Mouse (Mus musculus) layer of hippocampus, adult 2 months (tissue): ENCODE measurements around the gene Prr19. TPM values are rescaled to one million over a fixed set of nuclear protein-coding genes. Genes with fewer than 3 reads are reported as not detected.

Source experiments
- DNase-seq, 2 experiments: peaks; one replicate each; pipeline ENCODE4 v3.0.0; 2022; ENCODE audit warnings: low spot score in 2 of 2
- H3K27ac ChIP-seq: fragments of 200-600 bp; 2 replicates; pipeline ENCODE4 v1.8.1; 2022
- H3K4me3 ChIP-seq: fragments of 200-600 bp; 2 replicates; pipeline ENCODE4 v1.8.1; 2022; ENCODE audit warnings: mild to moderate bottlenecking
- CTCF ChIP-seq: fragments of 200-600 bp; conservative IDR thresholded peaks from 2 replicates; pipeline ENCODE4 v1.8.1; 2022; ENCODE audit warnings: antibody characterized with exemption, mild to moderate bottlenecking, moderate library complexity
- total RNA-seq, 2 experiments: library from RNA; stranded (reverse); gene quantifications; 2 replicates each; pipeline ENCODE4 v1.2.3; 2021

Prr19 gene
- total RNA-seq, 2 experiments from 2014 or later = not detected

DNA sequence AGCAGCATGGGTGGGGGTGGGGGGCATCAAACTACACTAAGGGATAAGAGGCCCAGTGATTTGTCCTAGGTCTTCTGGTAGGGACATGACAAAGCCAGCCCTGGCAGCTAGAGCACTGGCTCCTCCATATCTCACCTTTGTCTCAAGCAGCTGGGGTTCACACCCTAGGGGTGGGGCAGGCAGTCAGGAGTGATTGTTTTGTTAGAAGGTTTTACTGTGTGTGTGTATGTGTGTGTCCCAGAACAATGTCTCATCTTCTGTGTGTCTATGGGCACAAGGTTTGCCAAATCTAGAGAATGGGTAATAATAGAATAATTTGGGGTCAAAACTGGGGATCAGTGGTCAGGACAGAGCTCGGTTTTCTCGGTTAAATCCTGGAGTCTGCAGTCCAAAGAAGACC is 4.3 kb downstream of the Prr19 start:
- no peak for DNase-seq
- no peak for TF ChIP-seq CTCF
- Histone ChIP-seq H3K27ac (peak overlapping the region; percentile 72), H3K4me3 (peak overlapping the region; percentile 67)

DNA sequence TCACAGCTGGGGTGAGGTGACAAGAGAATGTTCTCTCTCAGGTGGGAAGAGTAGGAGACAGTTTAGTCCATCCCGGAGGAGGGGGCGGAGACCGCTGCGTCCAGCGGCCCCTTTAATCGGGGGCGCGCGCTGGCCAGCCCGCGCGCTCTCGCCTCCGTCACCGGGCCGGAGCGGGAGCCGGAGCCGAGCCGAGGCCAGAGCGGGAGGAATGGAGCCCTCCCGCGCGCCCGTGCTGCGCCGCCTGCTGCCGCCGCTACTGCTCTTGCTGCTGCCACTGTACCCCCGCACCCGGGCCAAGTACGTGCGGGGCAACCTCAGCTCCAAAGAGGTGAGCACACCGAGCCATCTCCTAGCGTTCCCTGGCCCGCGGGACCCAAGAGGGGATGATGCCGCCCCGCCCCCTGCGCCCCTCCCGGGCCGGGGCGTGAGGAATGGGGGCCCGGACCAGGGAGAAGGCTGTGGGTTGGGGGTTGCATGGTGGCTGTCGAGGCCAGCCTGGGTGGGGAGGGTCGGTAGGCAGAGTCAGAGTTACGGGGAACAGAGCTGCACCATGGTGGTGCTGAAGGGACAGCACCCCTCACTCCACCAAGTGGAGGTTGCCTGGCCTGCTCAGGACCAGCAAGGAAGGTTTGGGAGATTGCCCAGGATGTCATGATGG is 4.9 kb downstream of the Prr19 start, which contains the start of gene Tmem145:
Tmem145 (plus strand) TSS at position 151 of the 658 bp plus-strand sequence.
- no peak for DNase-seq
- Histone ChIP-seq H3K4me3 (peak within 1 kb of the TSS; percentile 67), H3K27ac (peak within 1 kb of the TSS; percentile 72)
- TF ChIP-seq CTCF = peak; percentile 17; the same call in 1 of the 2 replicates

DNA sequence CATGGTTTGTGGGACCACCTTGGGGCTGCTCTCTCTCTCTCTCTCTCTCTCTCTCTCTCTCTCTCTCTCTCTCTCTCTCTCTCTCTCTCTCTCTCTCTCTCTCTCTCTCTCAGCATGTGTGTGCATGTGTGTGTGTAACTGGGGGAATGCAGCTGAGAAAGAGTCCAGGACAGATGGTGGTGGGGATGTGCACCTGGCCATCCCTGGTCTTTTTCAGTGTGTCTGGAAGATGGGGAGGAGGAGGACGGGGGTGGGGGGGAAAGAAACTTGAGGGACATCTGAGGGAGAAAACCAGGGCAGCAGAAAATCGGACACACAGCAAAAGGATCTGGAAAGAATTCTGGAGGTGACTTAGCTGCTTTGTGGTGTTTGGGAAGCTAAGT is 5.4 kb downstream of the Prr19 start:
- no peak for TF ChIP-seq CTCF
- H3K4me3 ChIP-seq = peak overlapping the region; percentile 67
- no peak overlapping the region for H3K27ac ChIP-seq
- DNase-seq = no peak

DNA sequence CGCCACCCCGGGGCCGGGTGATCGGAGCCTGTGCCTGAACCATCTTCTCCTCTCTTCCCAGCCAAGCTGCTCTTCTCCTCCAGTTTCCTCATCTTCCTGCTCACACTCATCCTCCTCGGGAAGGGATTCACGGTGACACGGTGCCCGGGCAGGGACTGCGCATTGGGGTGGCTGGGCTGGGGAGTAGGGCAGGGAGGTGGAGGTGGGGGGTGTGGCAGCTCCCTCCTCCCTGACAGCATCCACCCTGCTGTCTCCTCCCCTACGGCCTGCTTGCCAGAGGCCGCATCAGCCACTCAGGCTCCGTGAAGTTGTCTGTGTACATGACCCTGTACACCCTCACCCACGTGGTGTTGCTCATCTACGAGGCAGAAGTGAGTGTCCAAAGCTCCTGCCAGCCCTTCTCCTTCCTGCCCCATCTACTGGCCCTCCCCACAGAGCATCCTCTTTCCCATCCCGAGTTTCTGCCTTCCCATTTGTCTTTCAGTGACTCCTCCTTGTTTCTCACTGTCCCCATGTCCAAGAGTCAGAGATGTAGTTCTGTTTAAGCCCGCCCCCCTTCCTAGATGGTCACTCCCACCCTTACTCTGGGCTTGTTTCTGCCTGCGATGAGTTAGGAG is 7.6 kb downstream of the Prr19 start:
- H3K4me3 ChIP-seq = no peak overlapping the region
- no peak overlapping the region for H3K27ac ChIP-seq
- DNase-seq = no peak
- no peak for TF ChIP-seq CTCF

DNA sequence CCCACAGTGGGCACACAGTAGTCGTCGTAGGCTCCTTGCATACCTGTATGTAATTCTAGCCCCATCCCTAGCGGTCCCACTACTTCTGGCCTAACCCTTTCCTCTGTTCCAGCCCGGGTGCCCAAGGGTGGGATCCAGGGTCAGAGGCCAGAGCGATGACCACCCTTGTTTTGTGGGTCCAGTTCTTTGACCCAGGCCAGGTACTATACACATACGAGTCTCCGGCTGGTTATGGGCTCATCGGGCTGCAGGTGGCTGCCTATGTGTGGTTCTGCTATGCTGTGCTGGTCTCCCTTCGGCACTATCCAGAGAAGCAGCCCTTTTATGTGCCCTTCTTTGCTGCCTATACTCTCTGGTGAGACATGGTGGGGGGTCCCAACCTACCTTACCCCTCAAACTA is 8.2 kb downstream of the Prr19 start:
- H3K4me3 ChIP-seq = no peak overlapping the region

DNA sequence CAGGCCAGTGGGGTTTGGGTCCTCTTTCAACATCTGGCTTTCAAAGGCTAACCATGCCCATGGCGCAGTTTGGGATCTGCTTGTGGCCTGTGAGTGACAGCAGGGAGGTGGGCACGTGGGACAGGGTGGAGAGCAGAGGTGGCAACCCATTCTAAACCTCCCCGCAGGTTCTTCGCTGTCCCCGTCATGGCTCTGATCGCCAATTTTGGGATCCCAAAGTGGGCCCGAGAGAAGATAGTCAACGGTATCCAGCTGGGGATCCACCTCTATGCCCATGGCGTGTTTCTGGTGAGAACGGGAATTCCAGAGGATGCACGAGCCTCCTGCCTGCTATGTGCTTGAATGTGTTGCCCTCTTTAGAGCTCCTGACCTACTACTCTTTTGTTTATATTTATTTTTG is 10.0 kb downstream of the Prr19 start:
- no peak for DNase-seq
- H3K4me3 ChIP-seq = no peak overlapping the region
- no peak overlapping the region for H3K27ac ChIP-seq
- no peak for TF ChIP-seq CTCF

More for the DNA sequence above, 8.2 kb downstream of the Prr19 start:
- TF ChIP-seq CTCF = no peak
- H3K27ac ChIP-seq = no peak overlapping the region
- DNase-seq = no peak

DNA sequence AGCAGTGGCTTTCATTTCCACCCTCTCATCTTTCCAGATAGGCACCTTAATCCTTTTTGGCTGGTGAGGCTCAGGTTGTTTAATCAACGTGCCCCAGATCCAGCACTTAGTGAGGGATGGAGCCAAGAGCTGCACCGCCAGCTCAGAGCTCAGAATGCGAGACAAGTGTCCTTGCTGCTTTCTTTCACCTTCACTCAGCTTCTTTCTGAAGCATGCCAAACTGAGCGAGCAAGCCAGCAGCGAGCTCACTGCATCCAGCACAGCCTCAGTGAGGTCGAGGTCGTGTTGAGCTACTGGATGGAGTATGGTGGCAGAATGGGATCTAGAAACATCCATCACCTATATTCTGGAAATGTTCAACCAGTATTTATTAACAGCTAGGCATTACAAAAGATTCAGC is 12.1 kb downstream of the Prr19 start:
- no peak for DNase-seq
- TF ChIP-seq CTCF = no peak

DNA sequence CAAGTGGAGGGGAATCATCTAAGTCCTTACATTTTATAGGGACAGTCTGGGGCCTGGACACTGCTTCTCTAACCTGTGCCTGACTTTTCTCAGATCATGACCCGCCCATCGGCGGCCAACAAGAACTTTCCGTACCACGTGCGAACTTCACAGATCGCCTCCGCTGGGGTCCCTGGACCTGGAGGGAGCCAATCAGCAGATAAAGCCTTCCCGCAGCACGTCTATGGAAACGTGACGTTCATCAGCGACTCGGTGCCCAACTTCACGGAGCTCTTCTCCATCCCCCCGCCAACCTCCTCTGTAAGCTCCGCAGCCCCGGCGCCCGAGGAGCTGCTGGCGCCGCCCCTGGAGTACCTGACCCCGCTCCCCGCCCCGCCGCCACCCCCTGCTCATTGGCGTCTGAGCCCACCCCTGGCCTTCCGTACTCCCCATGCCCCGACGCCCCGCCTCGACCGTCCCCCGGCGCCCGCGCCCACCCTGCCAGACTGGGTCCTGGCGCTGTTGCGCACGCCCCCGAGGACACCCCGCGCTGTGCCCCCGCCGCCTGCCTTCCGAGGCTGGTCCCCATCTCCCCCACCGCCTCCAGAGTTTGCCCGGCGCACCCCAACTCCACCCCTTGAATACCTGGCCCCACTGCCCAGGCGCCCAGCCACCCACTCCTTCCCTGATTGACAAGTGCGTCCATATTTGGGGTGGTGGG is 13.5 kb downstream of the Prr19 start:
- H3K27ac ChIP-seq = no peak overlapping the region
- no peak for TF ChIP-seq CTCF

More for the DNA sequence above, 12.1 kb downstream of the Prr19 start:
- Histone ChIP-seq H3K27ac (no peak overlapping the region), H3K4me3 (no peak overlapping the region)

DNA sequence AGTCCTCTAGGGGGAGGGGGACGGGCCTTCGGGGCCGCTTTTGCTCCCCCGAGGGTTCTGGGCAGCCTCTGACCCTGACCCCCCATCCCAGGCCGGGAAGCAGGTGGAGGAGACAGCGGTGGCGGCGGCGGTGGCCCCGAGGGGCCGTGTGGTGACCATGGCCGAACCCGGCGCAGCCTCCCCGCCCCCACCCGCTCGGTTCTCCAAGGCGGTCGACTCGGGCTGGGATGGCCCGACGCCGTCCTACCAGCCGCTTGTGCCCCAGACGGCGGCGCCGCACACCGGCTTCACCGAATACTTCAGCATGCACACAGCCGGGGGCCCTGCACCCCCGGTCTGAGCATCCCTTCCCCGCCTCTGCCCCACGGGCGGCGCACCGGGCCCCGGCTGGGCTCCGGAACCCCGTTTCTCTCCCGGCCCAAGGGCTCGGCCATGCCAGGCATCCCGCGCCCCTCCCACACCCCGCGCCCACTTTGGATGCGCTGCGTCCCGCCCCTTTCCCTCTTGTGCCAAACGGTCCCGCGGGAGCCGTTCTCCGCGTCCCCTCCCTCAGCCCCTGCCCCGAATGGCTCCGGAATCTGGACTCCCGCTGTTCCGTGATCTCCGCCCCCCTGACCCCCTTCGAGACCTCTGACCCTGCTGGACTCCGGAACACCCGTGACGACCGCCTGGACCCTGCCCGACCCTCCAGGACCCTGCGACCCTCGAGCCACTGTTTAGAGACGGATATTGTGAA is 14.3 kb downstream of the Prr19 start:
- DNase-seq = no peak
- H3K4me3 ChIP-seq = peak overlapping the region; percentile 77
- TF ChIP-seq CTCF = no peak
- H3K27ac ChIP-seq = peak overlapping the region; percentile 60; the same call in 1 of the 2 replicates

More for the DNA sequence above, 13.5 kb downstream of the Prr19 start:
- peak overlapping the region; percentile 77; the same call in 1 of the 2 replicates for H3K4me3 ChIP-seq
- no peak for DNase-seq

DNA sequence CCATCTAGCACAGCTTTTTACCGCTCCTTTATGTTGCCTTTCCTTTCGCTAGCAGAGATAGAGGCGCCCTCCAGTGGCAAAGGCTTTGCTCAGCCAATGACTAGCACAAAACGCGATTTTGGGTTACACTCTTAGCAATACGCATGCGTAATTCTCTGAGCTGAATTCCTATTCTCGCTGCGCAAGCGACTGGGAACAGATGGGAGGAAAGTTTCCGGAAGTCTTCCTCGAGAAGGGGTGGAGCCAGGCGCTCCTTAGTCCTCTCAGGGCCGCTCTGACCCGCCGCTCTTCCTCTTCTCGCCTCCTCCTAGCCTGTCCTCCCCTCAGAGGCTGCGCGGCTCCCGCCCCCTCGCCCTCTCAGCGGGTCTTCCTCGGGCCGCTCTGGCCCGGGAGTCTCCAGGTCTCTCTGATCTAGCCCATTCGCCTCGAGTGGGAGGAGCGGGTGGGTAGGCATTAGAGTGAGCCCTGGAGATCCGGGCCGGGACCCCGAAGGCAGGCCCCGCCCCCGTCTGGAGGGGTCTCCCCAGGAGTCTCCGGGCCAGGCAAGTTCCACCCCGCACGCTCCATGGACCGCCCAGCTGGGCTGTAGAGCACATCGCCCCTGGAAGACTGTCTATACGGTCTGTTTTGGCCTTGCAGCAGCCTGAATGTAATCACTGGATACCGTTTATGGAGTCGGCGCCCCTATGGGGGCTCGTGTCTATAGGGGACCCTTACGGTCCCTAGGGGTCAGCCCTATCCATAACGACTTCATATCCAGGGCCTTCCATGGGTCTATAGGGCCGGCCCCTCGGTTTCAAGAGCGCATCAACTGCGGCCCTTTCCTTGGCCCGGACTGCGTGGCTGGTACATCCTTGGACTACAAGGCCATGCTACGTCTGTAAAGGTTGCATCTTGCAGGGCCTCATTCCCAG is 15.6 kb downstream of the Prr19 start, which contains the start of gene Megf8:
Megf8 (plus strand) TSS at position 633 of the 914 bp plus-strand sequence.
- peak; percentile 97 to 98 for DNase-seq
- Histone ChIP-seq H3K27ac (peak within 1 kb of the TSS; percentile 94), H3K4me3 (peak within 1 kb of the TSS; percentile 77)
- TF ChIP-seq CTCF = peak; percentile 92

DNA sequence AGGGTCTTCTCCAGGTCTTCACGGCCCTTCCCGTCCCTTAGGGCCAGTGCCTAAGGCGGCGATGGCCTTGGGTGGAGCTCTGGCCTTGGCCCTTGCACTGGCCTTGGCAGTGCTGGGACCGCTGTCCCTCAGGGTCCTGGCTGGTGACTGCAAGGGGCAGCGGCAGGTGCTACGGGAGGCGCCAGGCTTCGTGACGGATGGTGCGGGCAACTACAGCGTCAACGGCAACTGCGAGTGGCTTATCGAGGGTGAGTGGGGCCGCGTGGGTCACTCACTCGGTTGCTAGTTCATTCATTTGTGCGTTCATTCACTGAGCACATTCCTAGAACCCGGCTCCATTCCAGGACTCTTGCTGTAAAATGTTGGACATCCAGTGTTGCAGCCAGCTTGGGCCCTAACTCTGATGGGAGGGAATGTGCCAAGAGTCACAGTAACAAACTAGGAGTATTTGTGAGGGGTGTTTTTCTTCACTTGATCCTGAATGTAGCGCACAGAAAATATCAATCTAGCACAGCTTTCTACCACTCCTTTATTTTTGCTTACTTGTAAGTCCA is 16.3 kb downstream of the Prr19 start:
- Histone ChIP-seq H3K4me3 (peak overlapping the region; percentile 77), H3K27ac (peak overlapping the region; percentile 94)
- TF ChIP-seq CTCF = no peak
- DNase-seq = no peak
